Mouse (Mus musculus) yolk sac, embryonic 10.5 days (tissue): ENCODE measurements around the gene Ppt1.
"Not testable (repeated sequence)": the region's sequence is repeated elsewhere in the genome, so short reads cannot be mapped to it uniquely, and the experiment has no call there.

Experiments used
- DNase-seq: peaks from one replicate; pipeline ENCODE4 v3.0.0-alpha.2; 2017; ENCODE audit warnings: low spot score

The Ppt1 gene

DNA sequence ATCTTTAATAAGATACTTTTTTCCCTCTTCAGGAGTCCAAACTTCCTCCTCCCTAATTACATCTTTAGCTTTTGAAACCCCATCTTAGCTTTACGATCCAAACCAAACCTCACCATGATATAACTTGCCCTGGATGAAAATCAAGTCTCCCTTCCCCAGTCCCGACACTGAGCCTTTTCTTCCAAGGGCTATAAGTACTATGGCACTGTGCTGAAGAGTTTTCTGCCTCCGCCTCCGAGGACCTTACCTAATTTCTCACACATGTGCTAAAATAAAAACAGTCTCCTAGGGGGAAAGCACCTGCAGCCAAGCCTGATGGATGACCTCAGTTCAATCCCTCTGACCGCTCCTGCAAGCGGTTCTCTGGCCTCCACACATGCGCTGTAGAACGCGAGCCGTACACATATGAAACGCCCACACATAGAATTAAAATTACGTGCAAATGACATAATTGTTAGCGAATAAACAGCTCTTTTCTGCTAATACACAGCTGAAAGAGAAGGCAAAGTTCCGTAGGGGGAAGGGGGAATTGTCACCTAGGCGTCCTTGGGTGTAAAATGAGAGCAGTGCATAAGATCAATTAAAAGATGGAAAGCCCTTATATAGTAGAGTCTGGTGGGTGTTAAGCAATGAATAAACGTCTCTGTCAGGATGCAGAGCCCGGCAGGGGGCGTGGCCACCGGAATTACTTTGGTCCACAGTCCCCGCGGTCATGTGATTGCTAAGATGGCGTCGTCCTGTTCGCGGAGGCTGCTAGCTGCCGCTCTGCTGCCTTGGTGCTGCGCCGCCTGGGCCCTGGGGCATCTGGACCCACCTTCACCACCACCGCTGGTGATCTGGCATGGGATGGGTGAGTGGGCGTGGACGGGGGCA lies at the start of gene Ppt1:
Gene Ppt1, plus strand, starts transcription at position 713 of the 873 bp plus-strand sequence.
- DNase-seq, result peak; percentile 82

- no peak for DNase-seq
Observed at GRCm38 (mm10) chr4:122789335-122790089, 46.5 kb upstream of the Ppt1 start.

DNA sequence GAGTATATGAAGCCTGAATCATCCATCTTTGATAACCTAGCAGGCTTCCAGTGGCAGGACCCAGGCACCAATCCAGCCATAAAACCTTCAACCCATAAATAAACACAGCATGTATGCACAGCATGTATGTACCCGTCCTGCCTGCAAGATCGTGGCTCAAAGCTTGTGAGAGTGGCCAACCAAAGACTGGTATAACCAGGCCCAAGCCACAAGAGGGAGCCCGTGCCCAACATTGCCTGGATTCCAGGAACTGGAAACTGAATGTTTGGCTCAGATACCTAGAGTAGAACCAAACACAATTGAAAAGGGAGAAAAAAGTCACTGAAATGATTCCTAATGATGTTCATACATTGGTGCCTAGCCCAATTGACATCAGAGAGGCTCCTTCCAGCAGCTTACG lies 27.9 kb upstream of the Ppt1 start:
- DNase-seq, result peak; percentile 53

GRCm38 (mm10) chr4:122811180-122811579 lies 24.9 kb upstream of the Ppt1 start:
- no peak for DNase-seq

- DNase-seq, result peak; percentile 29
Observed at GRCm38 (mm10) chr4:122811824-122812223, 24.2 kb upstream of the Ppt1 start.

DNA sequence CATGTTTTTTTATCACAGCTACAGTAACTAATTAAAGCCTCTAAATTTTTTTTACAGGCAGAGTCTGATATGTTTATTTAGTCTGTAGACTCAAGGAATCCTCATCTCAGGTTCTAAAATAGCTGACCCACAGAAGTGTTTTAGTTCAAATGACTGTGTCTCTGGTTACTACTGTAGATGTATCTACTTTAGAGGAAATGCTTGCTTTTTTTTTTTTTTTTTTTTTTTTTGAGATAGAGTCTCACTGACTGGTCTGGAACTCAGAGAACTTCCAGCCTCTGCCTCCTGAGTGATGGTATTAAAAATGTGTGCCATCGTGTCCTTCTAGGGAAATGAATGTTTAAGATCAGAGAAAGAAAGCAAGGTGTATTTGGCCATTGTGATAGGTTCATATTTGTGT lies 19.8 kb upstream of the Ppt1 start:
- no peak for DNase-seq

GRCm38 (mm10) chr4:122820941-122821340 lies 15.1 kb upstream of the Ppt1 start:
- not testable (repeated sequence) for DNase-seq

- no peak for DNase-seq
Observed at GRCm38 (mm10) chr4:122827651-122828050, 8.4 kb upstream of the Ppt1 start.

- no peak for DNase-seq
Observed at GRCm38 (mm10) chr4:122829339-122829738, 6.7 kb upstream of the Ppt1 start.

GRCm38 (mm10) chr4:122831888-122832287 lies 4.2 kb upstream of the Ppt1 start:
- no peak for DNase-seq

GRCm38 (mm10) chr4:122836403-122836775 lies 347 bp downstream of the Ppt1 start:
- DNase-seq, result no peak

DNA sequence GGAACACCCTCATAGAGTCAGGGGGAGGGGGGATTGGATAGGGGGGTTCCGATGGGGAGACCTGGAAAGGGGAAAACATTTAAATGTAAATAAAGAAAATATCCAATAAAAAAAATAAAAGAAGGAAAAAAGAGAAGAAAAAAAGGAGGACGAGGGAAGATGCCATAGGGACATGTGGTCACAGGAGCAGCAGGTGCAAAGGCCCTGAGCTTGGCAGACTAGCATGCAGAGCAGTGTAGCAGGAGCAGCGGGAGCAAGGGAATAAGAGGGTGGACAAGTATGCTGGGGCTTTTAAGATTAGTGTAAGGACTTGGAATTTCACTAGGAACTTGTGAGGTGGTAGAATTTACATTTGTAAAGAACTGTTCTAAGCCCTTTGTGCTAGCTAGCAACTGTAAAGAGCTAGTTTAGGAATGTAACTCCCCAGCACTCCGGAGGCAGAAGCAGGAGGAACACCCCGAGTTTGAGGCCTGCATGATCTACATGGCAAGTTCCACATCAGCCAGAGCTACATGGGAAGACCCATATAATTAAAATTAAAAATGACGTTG lies 1.2 kb downstream of the Ppt1 start:
- DNase-seq, result no peak

DNA sequence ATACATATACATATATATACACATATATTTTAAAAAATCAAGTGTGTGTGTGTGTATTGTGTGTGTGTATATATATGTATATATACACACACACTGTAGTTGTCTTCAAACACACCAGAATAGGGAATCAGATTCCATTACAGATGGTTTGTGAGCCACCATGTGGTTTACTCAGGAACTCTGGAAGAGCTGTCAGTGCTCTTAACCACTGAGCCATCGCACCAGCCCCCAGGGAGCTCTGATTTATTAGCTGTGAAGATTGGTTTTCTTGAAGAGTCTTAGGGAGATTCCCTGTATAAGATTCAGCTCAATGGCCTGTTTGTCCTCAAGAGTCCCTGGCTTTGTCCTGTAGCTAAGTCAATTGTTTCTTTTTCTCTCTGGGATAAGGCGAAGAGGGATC lies 2.0 kb downstream of the Ppt1 start:
- DNase-seq, result no peak

- no peak for DNase-seq
Observed at GRCm38 (mm10) chr4:122838416-122838815, 2.4 kb downstream of the Ppt1 start.

DNA sequence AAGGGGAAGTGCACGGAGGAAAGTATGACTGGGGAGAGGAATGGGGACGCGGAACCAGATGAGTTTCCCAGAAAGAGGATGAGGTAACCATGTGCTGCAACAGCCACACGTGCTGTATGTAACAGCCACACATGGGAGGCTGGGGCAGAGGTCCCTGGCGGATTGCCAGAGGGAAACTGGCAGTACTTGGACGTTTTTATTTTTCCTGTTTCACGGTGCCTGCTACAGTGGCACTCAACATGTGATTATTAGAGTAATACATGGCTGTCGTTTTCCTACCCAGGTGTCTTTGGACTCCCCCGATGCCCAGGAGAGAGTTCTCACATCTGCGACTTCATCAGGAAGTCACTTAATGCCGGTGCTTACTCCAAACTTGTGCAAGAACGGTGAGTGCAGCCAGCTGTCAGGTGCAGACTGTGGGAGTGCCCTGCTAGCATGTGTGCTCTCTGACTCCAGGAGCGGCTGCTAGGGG lies 12.1 kb downstream of the Ppt1 start:
- no peak for DNase-seq

GRCm38 (mm10) chr4:122851535-122851934 lies 15.5 kb downstream of the Ppt1 start:
- DNase-seq, result no peak

DNA sequence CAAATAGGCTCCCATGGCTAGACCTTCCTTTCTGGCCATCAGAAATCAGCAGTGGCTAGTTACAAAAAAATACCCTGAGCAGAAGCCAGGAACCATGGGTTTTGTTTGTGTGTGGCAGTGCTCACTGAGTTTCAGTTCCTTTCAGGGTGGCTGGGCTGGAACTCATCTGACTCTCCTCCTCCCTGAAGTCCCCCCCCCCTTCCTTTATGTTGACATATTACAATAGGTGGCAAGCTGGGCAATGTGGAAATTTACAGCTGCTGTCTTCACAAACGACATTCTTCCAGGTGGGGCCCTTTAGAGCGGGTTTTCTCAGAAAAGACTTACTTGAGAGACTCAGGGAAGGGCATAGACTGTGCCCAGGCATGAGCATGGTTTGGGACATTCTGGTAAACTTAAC lies 17.6 kb downstream of the Ppt1 start:
- DNase-seq, result no peak

DNA sequence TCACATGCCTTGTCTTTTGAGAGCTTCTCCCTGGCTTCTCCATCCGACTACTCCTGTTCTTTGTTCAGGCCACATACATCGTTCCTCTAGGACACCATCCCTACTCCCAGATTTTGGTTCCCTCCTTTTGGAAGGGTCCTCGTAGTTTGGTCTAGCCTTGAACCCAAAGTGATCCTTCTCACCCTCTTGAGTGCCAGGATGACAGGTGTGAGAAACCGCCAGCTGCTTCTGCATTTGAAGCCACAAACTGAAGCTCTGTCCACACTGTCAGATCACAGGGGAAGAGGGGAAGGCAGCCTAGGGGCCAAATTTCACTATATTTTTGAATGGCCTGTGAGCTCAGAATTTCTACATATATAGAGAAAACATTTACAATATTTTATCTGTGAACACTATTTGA lies 18.7 kb downstream of the Ppt1 start:
- DNase-seq, result no peak

GRCm38 (mm10) chr4:122857909-122858308 lies 21.9 kb downstream of the Ppt1 start:
- DNase-seq, result no peak

- no peak for DNase-seq
Observed at GRCm38 (mm10) chr4:122859096-122859674, 23.1 kb downstream of the Ppt1 start.

DNA sequence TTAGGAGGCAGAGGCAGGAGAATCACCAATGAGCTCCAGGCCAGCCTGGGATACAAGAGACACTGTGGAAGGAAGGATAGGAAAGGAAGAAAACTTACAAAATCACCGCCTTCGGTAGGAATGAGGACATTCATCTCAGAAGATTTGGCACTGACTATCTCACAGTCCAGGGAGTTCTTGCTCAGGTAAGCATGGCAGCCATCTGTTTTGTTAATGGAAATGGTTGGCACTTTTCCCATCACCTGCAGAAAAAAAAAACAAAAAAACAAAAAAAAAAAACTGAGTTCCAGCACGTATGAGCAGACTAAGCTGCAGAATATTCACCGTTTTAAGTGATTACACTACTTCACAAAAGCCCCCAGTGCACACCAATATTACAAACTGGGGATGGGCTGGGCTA lies 25.8 kb downstream of the Ppt1 start:
- DNase-seq, result no peak

GRCm38 (mm10) chr4:122868041-122868440 lies 32.0 kb downstream of the Ppt1 start:
- no peak for DNase-seq

DNA sequence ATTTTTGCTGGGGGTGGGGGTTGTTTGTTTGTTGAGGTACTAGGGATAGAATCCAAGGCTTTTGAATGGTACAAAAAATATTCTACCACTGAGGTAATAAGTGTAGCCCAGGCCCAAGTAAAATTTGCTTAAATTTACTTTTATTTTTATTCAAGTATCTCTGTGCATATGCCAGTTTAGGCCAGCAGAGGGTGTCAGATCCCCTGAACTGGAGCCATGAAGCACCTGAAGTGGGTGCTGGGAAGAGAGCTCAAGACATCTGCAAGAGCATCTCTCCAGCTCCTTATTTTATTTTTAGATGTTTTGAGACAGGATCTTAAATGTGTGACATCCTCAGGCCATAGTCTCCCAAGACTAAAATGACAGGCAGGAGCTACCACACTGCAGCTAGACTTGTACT lies 34.0 kb downstream of the Ppt1 start:
- DNase-seq, result no peak
